Mouse (Mus musculus) brain, embryonic 14.5 days (tissue): ENCODE data around the gene Tut7. TPM values are rescaled to one million over a fixed set of nuclear protein-coding genes. Genes with fewer than 3 reads are reported as not detected.
"Not testable (repeated sequence)": the region's sequence is repeated elsewhere in the genome, so short reads cannot be mapped to it uniquely, and the experiment has no call there.

Source experiments
- DNase-seq: peaks from one replicate; pipeline ENCODE4 v3.0.0-alpha.2; 2011; ENCODE audit warnings: low read depth
- CTCF ChIP-seq: fragments of 200-500 bp; IDR thresholded peaks from 2 replicates; pipeline ENCODE4 v1.5.1; 2012; ENCODE audit warnings: inconsistent platforms, mild to moderate bottlenecking, moderate library complexity, borderline replicate concordance; ENCODE audit not compliant: insufficient read depth, insufficient read length; ENCODE audit errors: extremely low read depth
- POLR2A ChIP-seq: fragments of 200-500 bp; IDR thresholded peaks from 2 replicates; pipeline ENCODE4 v1.6.1; 2012; ENCODE audit warnings: mild to moderate bottlenecking, inconsistent platforms, borderline replicate concordance; ENCODE audit not compliant: poor library complexity, insufficient read depth, insufficient read length, severe bottlenecking; ENCODE audit errors: extremely low read depth
- polyA plus RNA-seq: library from polyadenylated mRNA; depleted of rRNA; stranded (reverse); fragments of >200 nt; gene quantifications from 2 replicates; pipeline ENCODE4 v1.2.3, GENCODE M21; 2012

Tut7 gene
- polyA plus RNA-seq, 1 experiment: 40.2 TPM

DNA sequence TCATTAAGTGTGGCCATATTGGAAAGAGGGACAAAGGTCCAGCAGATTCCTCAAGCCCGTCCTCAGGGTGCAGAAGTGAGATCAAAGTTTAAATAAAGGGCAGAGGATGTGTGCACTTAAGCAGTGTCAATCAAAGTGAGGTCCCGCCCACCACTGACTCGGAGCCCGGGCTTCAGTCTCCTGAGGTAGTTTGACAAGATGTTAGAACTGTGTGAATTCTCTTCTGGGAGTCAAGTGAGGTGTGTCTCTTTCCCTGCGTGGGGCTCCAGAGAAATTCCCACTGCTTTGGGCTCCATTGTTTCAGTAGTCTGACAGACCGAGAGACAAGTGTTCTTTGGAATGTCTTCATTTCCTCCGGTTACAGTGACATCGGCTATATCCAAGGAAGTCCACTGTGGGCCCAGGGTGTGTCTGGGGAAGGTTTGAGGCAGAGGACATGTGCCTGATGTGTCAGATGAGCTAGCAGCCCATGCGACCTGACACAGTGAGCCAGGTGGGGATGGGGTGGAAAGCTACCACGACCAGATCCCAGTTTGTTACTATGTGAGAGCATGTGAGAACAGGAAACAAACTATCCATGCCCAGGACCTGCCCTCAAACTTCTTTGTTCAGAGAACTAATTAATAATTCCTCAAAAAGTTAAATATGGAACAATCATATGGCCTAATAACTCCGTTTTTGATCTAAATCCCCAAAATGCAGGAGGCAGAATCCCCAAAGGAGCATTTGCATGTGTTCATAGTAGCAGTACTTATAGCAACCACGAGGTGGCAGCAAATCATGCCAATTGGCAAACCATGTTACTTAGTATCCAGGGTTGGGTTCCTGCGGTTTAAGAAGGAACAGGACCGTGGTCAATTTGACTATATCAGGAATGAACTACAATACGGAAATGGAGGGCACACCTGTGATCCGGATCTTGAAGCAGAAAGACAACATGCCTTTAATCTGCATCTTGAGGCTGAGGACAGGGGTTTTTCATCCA is 19.6 kb upstream of the Tut7 start:
- TF ChIP-seq CTCF (peak; percentile 76), POLR2A (no peak)
- peak; percentile 86 for DNase-seq

- not testable (repeated sequence) for DNase-seq
These were observed 18.8 kb upstream of the Tut7 start for GRCm38 (mm10) chr13:59841761-59842160.

GRCm38 (mm10) chr13:59840429-59841169 is 17.7 kb upstream of the Tut7 start:
- TF ChIP-seq POLR2A (no peak), CTCF (peak; percentile 98)
- DNase-seq: peak; percentile 94

GRCm38 (mm10) chr13:59839356-59839755 is 16.4 kb upstream of the Tut7 start:
- DNase-seq: no peak
- TF ChIP-seq CTCF (no peak), POLR2A (no peak)

- no peak for TF ChIP-seq POLR2A
- no peak for TF ChIP-seq CTCF
- no peak for DNase-seq
These were observed 15.5 kb upstream of the Tut7 start for GRCm38 (mm10) chr13:59838464-59838863.

GRCm38 (mm10) chr13:59836811-59837210 is 13.9 kb upstream of the Tut7 start:
- TF ChIP-seq POLR2A (no peak), CTCF (no peak)
- no peak for DNase-seq

GRCm38 (mm10) chr13:59836101-59836798 is 13.3 kb upstream of the Tut7 start:
- DNase-seq: no peak
- TF ChIP-seq POLR2A: no peak
- TF ChIP-seq CTCF: no peak

DNA sequence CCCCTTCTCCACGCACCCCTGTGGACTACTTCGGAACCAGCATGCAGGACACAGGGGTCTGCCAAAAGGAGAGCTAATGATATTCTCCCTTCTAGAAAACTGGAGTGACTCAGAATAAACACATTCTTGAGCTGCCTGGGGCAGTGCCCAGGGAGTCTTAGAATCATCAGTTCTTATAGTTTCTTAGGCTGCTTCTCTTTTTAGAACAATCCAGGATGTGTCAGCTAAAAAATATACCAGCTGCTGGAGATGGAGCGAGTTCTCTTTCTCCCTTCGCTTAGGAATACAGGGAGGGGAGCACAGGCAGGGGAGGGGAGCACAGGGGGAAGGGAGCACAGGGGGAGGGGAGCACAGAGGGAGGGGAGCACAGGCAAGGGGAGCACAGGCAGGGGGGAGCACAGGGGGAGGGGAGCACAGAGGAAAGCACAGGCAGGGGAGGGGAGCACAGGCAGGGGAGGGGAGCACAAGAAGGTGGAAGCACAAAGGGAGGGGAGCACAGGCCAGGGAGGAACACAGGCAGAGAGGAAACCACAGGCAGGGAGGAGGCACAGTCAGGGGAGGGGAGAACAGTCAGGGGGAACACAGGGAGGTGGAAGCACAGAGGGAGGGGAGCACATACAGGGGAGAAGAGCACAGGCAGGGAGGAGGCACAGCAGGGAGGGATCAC is 12.0 kb upstream of the Tut7 start:
- peak; percentile 14 for DNase-seq
- no peak for TF ChIP-seq CTCF

GRCm38 (mm10) chr13:59832871-59833270 is 9.9 kb upstream of the Tut7 start:
- no peak for TF ChIP-seq POLR2A
- no peak for TF ChIP-seq CTCF

GRCm38 (mm10) chr13:59832454-59832853 is 9.5 kb upstream of the Tut7 start:
- DNase-seq: no peak
- TF ChIP-seq CTCF (no peak), POLR2A (no peak)

More at GRCm38 (mm10) chr13:59832871-59833270, 9.9 kb upstream of the Tut7 start:
- no peak for DNase-seq

GRCm38 (mm10) chr13:59825966-59826365 is 3.0 kb upstream of the Tut7 start:
- DNase-seq: no peak

More at GRCm38 (mm10) chr13:59825966-59826365, 3.0 kb upstream of the Tut7 start:
- no peak for TF ChIP-seq POLR2A
- TF ChIP-seq CTCF: no peak
